Mouse (Mus musculus): Measurements from ENCODE around the gene Bik.

The Bik gene

GRCm38 (mm10) chr15:83582931-83583330 is 56.3 kb downstream of the Bik start:
- no peak for DNase-seq (ENCODE audit: low read depth, low spot score)

- peak; percentile 62 for DNase-seq (ENCODE audit: low read depth, low spot score)
These were observed 56.9 kb downstream of the Bik start for GRCm38 (mm10) chr15:83583419-83584156.

GRCm38 (mm10) chr15:83584741-83585220 is 58.1 kb downstream of the Bik start:
- no peak for DNase-seq (ENCODE audit: low read depth, low spot score)

- no peak for DNase-seq (ENCODE audit: low read depth, low spot score)
These were observed 64.2 kb downstream of the Bik start for GRCm38 (mm10) chr15:83590841-83591240.

GRCm38 (mm10) chr15:83591758-83592157 is 65.1 kb downstream of the Bik start:
- no peak for DNase-seq (ENCODE audit: low read depth, low spot score)

- no peak for DNase-seq (ENCODE audit: low read depth, low spot score)
These were observed 65.9 kb downstream of the Bik start for GRCm38 (mm10) chr15:83592260-83593188.

GRCm38 (mm10) chr15:83593189-83593585 is 66.5 kb downstream of the Bik start:
- DNase-seq (ENCODE audit: low read depth, low spot score): peak; percentile 78

DNA sequence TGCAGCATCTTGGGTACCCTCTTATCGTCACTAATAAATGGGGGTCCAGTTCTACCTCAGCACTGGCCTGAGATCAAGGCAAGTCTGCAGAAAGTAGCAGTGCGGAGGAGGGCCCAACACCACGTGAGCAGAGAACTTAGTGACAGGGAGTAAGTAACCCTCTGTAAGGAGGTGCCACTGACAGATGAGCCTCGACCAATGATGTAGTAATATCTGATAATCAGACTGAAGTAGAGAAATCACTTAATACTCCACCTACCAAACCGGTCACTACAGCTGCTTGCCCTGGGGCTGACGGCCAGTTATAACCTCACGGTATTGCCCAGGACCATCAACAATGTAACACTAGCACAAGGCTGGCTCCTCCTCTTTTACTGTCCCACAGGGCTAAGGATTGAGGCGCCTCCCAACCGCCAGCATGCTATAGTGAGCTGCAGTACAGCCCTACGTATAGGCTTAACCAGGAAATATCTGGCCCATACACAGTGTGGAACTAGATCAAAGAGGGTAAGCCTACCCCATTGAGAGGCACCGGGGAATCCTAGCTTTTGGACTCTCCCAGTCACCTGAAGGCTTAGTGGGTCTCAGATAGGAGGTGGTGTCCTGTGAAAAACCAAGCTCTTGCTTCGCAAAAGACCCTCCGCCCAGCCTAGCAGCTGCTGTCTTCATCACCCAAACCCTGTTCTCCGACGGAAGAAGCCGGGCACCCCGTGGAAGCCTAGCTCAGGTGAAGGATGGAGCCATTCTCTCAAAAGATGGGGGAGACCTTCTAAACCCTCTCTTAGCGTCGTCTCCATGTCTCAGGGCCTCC is 67.2 kb downstream of the Bik start:
- peak; percentile 80 for DNase-seq (ENCODE audit: low read depth, low spot score)

Measured in 3T3-L1 (cell line).